Mouse (Mus musculus) midbrain, embryonic 16.5 days (tissue): ENCODE measurements at regions not wholly inside any gene's neighbourhood (a gene's known extent, or its start where the extent isn't known, plus 50 kb on each side); places are given as distances from the start of the nearest gene placed in this dataset.
"Not testable (repeated sequence)": the region's sequence is repeated elsewhere in the genome, so short reads cannot be mapped to it uniquely, and the experiment has no call there.

Experiments
- ATAC-seq: fragments of 200-750 bp; cut with Nextera tagmentation; 2 replicates; pipeline ENCODE4 v1.8.0; 2017; ENCODE audit warnings: moderate TSS enrichment
- H3K27ac ChIP-seq: fragments of 300-500 bp; sonication (generic); 2 replicates; pipeline ENCODE4 v1.5.1; 2014; ENCODE audit warnings: mild to moderate bottlenecking, low read length, mixed read lengths
- H3K27me3 ChIP-seq: fragments of 300-500 bp; sonication (generic); 2 replicates; pipeline ENCODE4 v1.6.1; 2014; ENCODE audit warnings: low read depth, low read length, mixed read lengths; ENCODE audit not compliant: control insufficient read depth, insufficient read depth
- H3K36me3 ChIP-seq: fragments of 300-500 bp; sonication (generic); 2 replicates; pipeline ENCODE4 v1.6.1; 2014; ENCODE audit warnings: mild to moderate bottlenecking, low read length, moderate library complexity, mixed read lengths; ENCODE audit not compliant: control insufficient read depth, insufficient read depth
- H3K4me1 ChIP-seq: fragments of 300-500 bp; sonication (generic); 2 replicates; pipeline ENCODE4 v1.6.1; 2014; ENCODE audit warnings: mild to moderate bottlenecking, low read length, mixed read lengths; ENCODE audit not compliant: control insufficient read depth, insufficient read depth
- H3K4me2 ChIP-seq: fragments of 300-500 bp; sonication (generic); 2 replicates; pipeline ENCODE4 v1.6.1; 2014; ENCODE audit warnings: mild to moderate bottlenecking, low read length, mixed read lengths
- H3K4me3 ChIP-seq: fragments of 300-500 bp; sonication (generic); 2 replicates; pipeline ENCODE4 v1.5.1; 2014; ENCODE audit warnings: low read depth, mild to moderate bottlenecking, low read length, moderate library complexity, mixed read lengths
- H3K9ac ChIP-seq: fragments of 300-500 bp; sonication (generic); 2 replicates; pipeline ENCODE4 v1.6.1; 2014; ENCODE audit warnings: low read depth, low read length, mixed read lengths
- H3K9me3 ChIP-seq: fragments of 300-500 bp; sonication (generic); replicated peaks from 2 replicates; pipeline ENCODE4 v1.6.1; 2014; ENCODE audit warnings: mild to moderate bottlenecking, low read length, mixed read lengths; ENCODE audit not compliant: control insufficient read depth, poor library complexity, severe bottlenecking
- WGBS: fragments of 180-500 bp; shearing (Covaris S2); extraction: QIAGEN DNeasy Blood & Tissue Kit; methylation state at CpG from one replicate; pipeline ENCODE4 v1.1.7; 2014; 5-methylcytosine and 5-hydroxymethylcytosine counted together

DNA sequence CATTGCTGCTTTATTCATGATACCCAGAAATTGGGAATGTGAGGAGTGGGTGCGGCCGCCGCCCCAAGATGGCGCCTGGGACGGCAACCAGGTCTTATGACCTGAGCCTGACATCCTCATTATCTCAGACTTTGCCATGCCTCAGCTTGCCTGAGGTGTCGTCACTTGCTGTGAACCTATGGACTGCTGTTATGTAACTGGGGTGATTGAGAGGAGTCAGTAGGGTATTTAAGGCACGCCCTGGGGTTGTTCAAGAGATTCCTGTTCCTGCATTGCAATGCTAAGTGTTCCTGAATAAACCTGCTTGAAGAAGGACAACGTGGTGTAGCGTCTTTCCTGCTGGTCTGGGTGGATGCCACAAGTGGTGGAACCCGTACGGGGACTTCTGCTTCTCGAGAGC, 211.4 kb upstream of the Pou3f2 start:
- no peaks in the 10 kb centered on the region for H3K27me3 ChIP-seq
- 95% methylated on average over 12 of the region's 12 CpGs for WGBS
- no peak overlapping the region for H3K4me3 ChIP-seq
- no peaks in the 10 kb centered on the region; the same call in 1 of the 2 replicates for H3K9me3 ChIP-seq
- H3K36me3 ChIP-seq, result no peaks in the 10 kb centered on the region
- no peak overlapping the region for H3K9ac ChIP-seq
- no peak overlapping the region for H3K27ac ChIP-seq
- no peak for ATAC-seq
- H3K4me1 ChIP-seq, result no peaks in the 10 kb centered on the region
- no peak overlapping the region for H3K4me2 ChIP-seq

DNA sequence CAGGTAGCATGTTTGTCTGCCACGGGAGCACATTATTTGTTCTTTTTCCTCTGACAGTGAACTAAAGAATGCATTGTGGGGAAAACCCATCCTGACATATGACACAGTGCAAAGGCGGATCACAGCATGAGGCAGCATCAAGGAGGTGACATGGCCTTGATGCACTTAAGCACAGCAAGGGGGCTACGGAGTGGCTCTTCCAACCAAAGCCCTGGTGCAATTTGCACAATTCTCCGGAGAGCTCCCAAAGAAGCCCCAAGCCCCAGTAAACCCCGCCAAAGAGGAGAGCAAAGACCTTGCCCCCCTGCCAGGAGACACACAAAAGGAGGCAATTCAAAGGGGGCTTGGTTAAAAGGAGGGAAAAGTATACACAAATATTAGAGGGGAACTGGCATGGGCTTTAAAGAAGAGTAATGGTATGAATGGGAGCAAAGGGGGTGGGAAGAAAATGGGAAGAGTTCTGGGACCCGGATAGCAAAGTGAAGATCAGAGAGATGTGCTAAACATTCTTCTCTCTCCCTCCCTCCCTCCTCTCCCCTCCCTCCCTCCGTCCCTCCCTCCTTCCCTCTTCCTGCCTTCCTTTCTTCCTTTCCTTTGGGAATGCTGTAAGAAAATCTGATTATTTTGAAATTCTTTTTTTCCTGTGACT, 179.7 kb upstream of the Pou3f2 start:
- Histone ChIP-seq H3K36me3 (no peaks in the 10 kb centered on the region), H3K9me3 (no peaks in the 10 kb centered on the region), H3K4me1 (peaks cover 5% of the 10 kb centered on the region; the same call in 1 of the 2 replicates), H3K27me3 (no peaks in the 10 kb centered on the region), H3K9ac (no peak overlapping the region), H3K4me2 (peak overlapping the region; percentile 36), H3K27ac (no peak overlapping the region), H3K4me3 (0 out of 2 replicates have a peak overlapping the region, but pooled peaks have one; percentile 5)
- ATAC-seq, result peak; percentile 86
- 2% methylated on average over 7 of the region's 7 CpGs for WGBS

DNA sequence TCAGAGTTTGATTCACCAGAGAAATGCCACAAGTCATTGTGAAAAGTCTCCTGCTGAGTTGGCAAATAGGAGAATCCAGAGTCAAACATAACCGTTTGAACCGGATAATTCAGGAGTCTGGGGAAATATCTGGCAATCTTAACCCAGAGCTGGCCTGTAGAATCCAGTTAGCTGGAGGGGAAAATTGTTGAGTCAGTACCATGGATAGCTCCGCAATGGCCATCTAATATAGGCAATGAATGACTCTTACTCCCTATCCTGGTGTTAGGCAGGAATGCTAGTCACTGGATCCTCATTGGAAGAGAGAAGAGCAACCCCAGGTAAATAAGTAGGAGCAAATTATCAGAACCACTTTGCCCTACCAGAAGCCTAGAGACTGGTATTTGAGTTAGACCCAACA, 157.4 kb upstream of the Pou3f2 start:
- Histone ChIP-seq H3K9me3 (no peaks in the 10 kb centered on the region), H3K27ac (no peak overlapping the region), H3K27me3 (no peaks in the 10 kb centered on the region), H3K4me2 (no peak overlapping the region), H3K9ac (no peak overlapping the region), H3K4me1 (no peaks in the 10 kb centered on the region), H3K36me3 (no peaks in the 10 kb centered on the region), H3K4me3 (no peak overlapping the region)
- WGBS, result 45% methylated on average over 3 of the region's 3 CpGs
- no peak for ATAC-seq

DNA sequence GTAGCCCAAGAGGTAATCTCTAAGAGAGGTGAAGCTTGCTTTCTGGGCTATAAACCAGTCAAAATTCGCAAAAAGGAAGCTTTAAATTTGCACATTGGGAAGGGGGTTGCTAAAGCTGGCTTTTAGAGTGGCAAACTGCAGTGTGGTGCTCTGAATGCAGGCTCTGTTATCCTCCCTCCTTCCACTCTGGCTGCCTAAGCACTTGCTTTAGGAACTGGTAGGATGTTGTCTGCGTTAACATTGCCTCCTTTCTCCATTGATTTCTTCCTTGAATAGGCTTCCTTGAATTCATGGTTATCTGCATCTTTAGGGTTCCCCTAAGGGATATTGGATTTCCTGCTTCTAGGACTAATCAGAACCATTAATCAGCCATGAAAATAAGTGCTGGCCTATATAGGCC, 120.8 kb upstream of the Pou3f2 start:
- Histone ChIP-seq H3K4me1 (no peaks in the 10 kb centered on the region), H3K9me3 (no peaks in the 10 kb centered on the region), H3K4me3 (no peak overlapping the region), H3K27me3 (no peaks in the 10 kb centered on the region), H3K36me3 (no peaks in the 10 kb centered on the region), H3K27ac (no peak overlapping the region), H3K4me2 (no peak overlapping the region), H3K9ac (no peak overlapping the region)
- ATAC-seq, result no peak
- WGBS, result 68% methylated on average over 2 of the region's 2 CpGs

DNA sequence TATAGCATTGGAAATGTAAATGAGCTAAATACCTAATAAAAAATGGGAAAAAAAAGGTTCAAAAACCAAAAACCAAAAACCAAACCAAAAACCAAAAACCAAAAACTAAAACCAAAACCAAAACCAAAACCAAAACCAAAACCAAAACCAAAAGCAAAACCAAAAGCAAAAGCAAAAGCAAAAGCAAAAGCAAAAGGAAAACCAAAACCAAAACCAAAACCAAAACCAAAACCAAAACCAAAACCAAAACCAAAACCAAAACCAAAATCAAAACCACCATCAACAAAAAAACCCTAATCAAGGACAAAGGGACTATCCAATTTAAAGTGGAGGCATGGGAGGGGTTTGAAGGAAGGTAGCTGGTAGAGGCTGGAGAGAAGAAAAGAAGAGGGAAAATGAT, 114.0 kb upstream of the Pou3f2 start:
- H3K4me2 ChIP-seq, H3K9me3 ChIP-seq, H3K36me3 ChIP-seq, H3K27me3 ChIP-seq, H3K4me1 ChIP-seq, H3K9ac ChIP-seq, H3K4me3 ChIP-seq, ATAC-seq, H3K27ac ChIP-seq: not testable (repeated sequence)

DNA sequence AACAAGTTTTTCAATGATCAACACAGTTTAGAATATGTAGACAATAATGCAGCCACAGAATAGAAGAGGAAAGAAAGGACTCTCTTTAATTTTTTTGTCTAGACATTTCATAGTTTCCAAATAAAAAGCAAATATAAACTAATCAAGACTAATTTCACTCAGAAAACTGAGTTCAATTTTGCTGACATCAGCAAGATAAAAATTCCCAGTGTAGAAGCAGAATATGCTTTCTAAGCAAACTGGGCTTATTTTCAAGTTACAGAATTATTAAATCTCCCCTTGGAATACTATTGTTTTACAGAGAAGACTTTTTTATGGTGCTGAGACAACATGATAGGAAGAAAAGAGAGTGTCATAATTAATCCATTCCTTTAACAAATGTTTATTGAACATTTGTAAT, 99.0 kb upstream of the Pou3f2 start:
- Histone ChIP-seq H3K4me1 (no peaks in the 10 kb centered on the region), H3K36me3 (no peaks in the 10 kb centered on the region), H3K27me3 (no peaks in the 10 kb centered on the region), H3K9ac (no peak overlapping the region), H3K4me3 (no peak overlapping the region), H3K27ac (no peak overlapping the region), H3K4me2 (no peak overlapping the region), H3K9me3 (no peaks in the 10 kb centered on the region)
- ATAC-seq, result no peak

DNA sequence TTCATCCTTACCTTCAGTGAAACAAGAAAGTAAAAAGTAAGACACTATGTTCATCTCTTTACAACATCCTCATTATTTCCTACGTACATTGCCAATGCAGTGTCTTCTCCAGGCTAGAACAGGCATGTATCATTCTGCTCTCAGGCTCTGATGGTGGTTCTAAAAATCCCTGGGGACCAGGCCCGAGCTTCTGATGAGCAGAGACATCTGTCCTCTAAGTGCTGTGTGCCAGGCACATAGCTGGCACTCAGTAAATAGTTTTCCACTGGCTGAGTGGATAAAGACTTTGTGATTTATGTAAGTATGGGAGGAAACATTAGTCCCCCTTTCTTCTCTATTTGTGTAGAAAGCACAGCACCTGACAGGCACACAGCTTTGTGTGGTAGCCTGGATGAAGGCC, 77.8 kb upstream of the Pou3f2 start:
- Histone ChIP-seq H3K27me3 (no peaks in the 10 kb centered on the region), H3K4me1 (peaks cover 2% of the 10 kb centered on the region; the same call in 1 of the 2 replicates), H3K36me3 (no peaks in the 10 kb centered on the region), H3K4me3 (no peak overlapping the region), H3K27ac (no peak overlapping the region), H3K9ac (no peak overlapping the region), H3K9me3 (no peaks in the 10 kb centered on the region), H3K4me2 (no peak overlapping the region)
- WGBS, result 60% methylated on average over 2 of the region's 2 CpGs
- ATAC-seq, result no peak

DNA sequence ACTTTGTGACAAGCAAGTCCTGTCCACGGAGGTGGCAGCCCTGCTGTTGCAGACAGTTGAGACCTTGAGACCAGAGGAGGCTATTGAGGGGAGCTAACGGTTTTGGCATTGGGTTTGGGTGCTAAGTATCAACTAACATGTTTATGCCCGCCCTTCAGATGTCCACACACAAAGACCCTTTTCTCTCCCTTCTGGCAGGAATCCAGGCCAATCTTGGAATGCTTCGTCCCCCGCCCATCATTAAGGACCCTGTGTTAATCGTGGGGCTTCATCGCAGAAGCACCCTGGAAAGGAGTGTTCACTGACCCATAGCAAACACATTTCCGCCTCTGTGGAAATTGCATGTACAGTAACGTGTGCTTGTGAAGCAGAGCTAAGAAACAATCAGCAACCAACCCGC, 76.4 kb upstream of the Pou3f2 start:
- no peak overlapping the region for H3K4me3 ChIP-seq
- H3K9me3 ChIP-seq, result no peaks in the 10 kb centered on the region
- 35% methylated on average over 10 of the region's 10 CpGs for WGBS
- H3K27me3 ChIP-seq, result no peaks in the 10 kb centered on the region
- ATAC-seq, result 0 out of 2 replicates have a peak, but pooled peaks have one; percentile 36
- H3K4me1 ChIP-seq, result peaks cover 2% of the 10 kb centered on the region; the same call in 1 of the 2 replicates
- no peaks in the 10 kb centered on the region for H3K36me3 ChIP-seq
- no peak overlapping the region for H3K27ac ChIP-seq
- no peak overlapping the region for H3K9ac ChIP-seq
- no peak overlapping the region for H3K4me2 ChIP-seq
